Mouse (Mus musculus) CD4-positive naive resting alpha-beta T cell, adult 57 days (primary cell): ENCODE results near the gene Rhox4b. TPM values are rescaled to one million over a fixed set of nuclear protein-coding genes. Genes with fewer than 3 reads are reported as not detected.

ENCODE experiments used
- total RNA-seq: library from RNA; stranded (reverse); gene quantifications from one replicate; pipeline ENCODE4 v1.2.4, GENCODE M21; 2023

Gene Rhox4b
- total RNA-seq, result not detected

GRCm38 (mm10) chrX:37432194-37432593 lies at the start of gene Rhox4b:
Gene Rhox4b (plus strand): TSS chrX:37432494.

GRCm38 (mm10) chrX:37390548-37390947 lies 41.7 kb upstream of the Rhox4b start, which contains the start of gene Rhox4a2:
Gene Rhox4a2 (plus strand): TSS chrX:37390848.

GRCm38 (mm10) chrX:37411767-37412166 lies 20.5 kb upstream of the Rhox4b start, which contains the start of gene Rhox2b:
Gene Rhox2b (plus strand): TSS chrX:37412067.

GRCm38 (mm10) chrX:37453380-37453779 lies 21.1 kb downstream of the Rhox4b start, which contains the start of gene Rhox2c:
Gene Rhox2c (plus strand): TSS chrX:37453680.

GRCm38 (mm10) chrX:37458285-37458684 lies 26.0 kb downstream of the Rhox4b start, which contains the start of gene Rhox3c:
Gene Rhox3c (plus strand): TSS chrX:37458585.

GRCm38 (mm10) chrX:37480037-37480436 lies 47.7 kb downstream of the Rhox4b start, which contains the start of gene Rhox4c:
Gene Rhox4c (plus strand): TSS chrX:37480337.

Other genes with a start within 250 kb of the Rhox4b start
- gene Ndufa1, start 241.3 kb upstream of the Rhox4b start, total RNA-seq, result 87.6 TPM
- gene Rnf113a1, start 241.2 kb upstream of the Rhox4b start, total RNA-seq, result 3.2 TPM
- gene Gm9, start 221.5 kb upstream of the Rhox4b start, total RNA-seq, result not detected
- not detected for gene Rhox1, start 210.2 kb upstream of the Rhox4b start, total RNA-seq
- not detected for gene Rhox2a, start 187.5 kb upstream of the Rhox4b start, total RNA-seq
- not detected for gene Rhox3a, start 182.6 kb upstream of the Rhox4b start, total RNA-seq
- gene Rhox4a, start 167.2 kb upstream of the Rhox4b start, total RNA-seq, result not detected
- not detected for gene Rhox3a2, start 52.5 kb upstream of the Rhox4b start, total RNA-seq
- not detected for gene Rhox4a2, start 41.6 kb upstream of the Rhox4b start, total RNA-seq
- not detected for gene Rhox2b, start 20.4 kb upstream of the Rhox4b start, total RNA-seq
- gene Rhox2c, start 21.2 kb downstream of the Rhox4b start, total RNA-seq, result not detected
- gene Rhox3c, start 26.1 kb downstream of the Rhox4b start, total RNA-seq, result not detected
- not detected for gene Rhox4c, start 47.8 kb downstream of the Rhox4b start, total RNA-seq
- gene Rhox2d, start 60.9 kb downstream of the Rhox4b start, total RNA-seq, result not detected
- not detected for gene Rhox4d, start 81.9 kb downstream of the Rhox4b start, total RNA-seq
- not detected for gene Rhox2e, start 98.0 kb downstream of the Rhox4b start, total RNA-seq
- not detected for gene Rhox3e, start 109.5 kb downstream of the Rhox4b start, total RNA-seq
- not detected for gene Rhox4e, start 124.9 kb downstream of the Rhox4b start, total RNA-seq
- not detected for gene Rhox2f, start 138.9 kb downstream of the Rhox4b start, total RNA-seq
- gene Rhox3f, start 148.5 kb downstream of the Rhox4b start, total RNA-seq, result not detected
- gene Rhox4f, start 175.2 kb downstream of the Rhox4b start, total RNA-seq, result not detected
- not detected for gene Rhox3g, start 196.1 kb downstream of the Rhox4b start, total RNA-seq
- gene Rhox2g, start 211.0 kb downstream of the Rhox4b start, total RNA-seq, result not detected
- not detected for gene Rhox4g, start 218.8 kb downstream of the Rhox4b start, total RNA-seq
- not detected for gene Rhox3h, start 236.3 kb downstream of the Rhox4b start, total RNA-seq
- not detected for gene Rhox2h, start 240.8 kb downstream of the Rhox4b start, total RNA-seq